Mouse (Mus musculus) cerebellum, postnatal 36 days (tissue): ENCODE data around the gene Chst10.

Experiments used
- DNase-seq, 2 experiments: peaks; one replicate each; pipeline ENCODE4 v3.0.0; 2021 to 2022; ENCODE audit warnings: mixed read lengths in 2 of 2

The Chst10 gene

DNA sequence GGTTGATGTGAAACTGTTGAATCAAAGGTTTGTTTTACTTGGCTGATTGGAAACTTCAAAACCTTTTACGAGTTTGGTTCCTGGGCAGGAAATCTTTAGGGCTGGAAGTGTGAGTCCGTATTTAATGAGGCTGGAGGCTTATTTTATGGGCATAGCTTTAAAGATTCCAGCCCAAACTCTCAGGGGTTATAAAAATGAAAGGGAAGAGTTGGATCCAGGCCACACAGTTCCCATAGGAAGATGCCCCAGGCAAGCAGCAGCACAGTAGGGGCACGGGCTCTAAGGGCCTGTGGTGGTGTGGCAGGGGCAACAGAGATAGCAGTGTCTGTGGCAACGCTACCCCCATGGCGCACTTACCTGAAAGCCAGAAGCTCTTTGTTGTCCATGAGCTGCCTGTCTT, 31.7 kb downstream of the Chst10 start:
- DNase-seq = no peak

DNA sequence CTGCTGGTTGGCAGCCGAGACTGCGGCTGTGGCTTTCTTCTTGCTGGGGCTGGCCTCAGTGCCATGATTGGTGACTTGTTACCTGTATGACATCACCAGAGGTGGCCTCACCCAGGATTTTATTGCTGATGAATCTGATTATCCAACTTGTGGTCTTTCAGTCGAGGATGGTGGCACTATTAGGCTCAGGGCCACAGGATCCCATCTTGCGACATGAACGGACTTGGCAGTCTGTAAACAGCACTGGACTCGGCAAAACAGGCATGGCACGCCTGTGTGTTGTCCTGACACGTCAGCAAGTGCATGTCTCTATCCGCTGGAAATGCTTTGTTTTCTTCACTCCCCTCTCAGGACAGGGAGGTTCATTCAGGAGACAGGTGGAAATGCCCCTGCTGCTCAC, 33.6 kb downstream of the Chst10 start:
- no peak for DNase-seq

DNA sequence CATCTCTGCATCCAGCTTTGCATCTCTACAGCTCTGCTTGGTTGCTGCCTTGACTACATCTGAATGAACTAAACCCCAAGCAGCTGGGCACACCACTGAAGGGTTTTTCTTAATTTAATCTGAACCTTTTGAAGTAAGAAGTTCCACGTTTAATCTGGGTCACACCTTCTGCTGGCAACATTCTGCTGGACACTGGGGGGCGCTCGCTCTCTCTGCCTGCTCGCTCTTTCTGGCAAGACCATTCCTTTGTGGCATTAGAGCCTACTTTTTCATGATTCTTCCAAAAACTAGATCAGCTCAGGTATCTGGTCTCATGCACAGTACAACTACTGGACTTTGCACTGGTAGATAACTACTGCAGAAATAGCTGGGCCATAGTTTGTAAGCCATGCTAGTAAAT, 35.7 kb downstream of the Chst10 start:
- DNase-seq = peak; percentile 71 to 72

DNA sequence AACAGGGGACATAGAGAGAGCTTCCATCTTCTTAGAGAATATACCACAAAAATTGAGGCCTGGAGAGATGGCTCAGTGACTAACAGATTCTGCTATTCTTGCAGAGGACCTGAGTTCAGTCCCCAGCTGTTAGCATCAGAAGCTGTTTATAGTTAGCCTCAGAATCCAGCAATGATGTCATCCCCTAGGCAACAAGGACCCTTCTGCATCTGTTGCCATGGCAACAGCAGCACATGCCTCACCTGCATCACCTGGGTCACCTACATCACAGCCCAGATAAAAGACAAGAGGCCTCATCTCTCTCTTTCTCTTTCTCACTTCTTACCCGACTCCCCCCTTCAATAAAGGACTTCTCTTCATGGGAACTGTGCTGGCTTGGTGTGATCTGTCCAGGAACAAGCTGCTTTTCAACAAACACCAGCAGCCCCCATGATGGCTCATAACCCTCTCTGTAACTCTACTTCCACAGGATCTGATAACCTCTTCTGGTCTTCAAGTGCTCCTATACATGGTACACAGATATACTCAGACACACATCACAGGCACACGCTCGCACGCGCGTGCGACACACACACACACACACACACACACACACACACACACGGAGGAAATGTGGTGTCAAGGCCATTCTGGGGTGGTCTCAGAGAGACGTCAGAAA, 37.0 kb downstream of the Chst10 start:
- DNase-seq = no peak

DNA sequence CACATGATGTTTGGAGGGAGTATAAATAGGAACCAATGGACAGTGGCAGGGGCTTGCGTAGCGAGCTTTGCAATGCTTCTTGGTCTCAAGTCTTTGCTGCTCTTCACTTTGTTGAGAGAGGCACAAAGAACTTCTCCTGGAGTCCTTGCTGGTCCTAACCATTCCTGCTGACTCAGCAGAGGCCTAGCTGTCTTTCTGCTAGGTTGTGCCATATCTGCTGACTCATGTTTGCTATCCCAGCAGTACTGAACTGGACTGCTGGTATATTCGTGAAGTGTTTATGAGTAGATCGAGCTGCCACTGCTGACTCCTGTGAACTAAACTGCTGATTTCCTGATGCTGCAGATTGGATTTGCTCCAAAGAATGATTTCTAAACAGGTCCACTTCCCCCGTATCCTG, 37.8 kb downstream of the Chst10 start:
- DNase-seq = no peak

DNA sequence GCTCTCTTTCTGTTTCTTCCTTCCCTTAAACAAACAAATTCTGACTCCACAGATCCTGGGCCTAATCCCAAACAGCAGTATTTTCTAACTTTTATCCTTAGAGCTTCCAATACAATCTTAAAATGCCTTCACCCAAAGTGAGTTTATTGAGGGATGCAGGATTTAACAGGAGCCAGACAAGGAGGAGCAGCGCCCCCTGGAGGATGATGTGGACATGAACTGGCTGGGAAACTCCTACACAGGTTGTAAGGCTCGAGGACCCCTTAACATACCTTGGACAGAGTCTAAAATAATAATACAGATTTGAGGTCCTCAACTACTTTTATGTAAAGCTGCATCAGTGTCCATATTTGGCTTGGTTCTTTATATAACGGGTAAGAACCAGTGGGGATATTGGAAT, 41.8 kb downstream of the Chst10 start:
- peak; percentile 81 to 82 for DNase-seq

DNA sequence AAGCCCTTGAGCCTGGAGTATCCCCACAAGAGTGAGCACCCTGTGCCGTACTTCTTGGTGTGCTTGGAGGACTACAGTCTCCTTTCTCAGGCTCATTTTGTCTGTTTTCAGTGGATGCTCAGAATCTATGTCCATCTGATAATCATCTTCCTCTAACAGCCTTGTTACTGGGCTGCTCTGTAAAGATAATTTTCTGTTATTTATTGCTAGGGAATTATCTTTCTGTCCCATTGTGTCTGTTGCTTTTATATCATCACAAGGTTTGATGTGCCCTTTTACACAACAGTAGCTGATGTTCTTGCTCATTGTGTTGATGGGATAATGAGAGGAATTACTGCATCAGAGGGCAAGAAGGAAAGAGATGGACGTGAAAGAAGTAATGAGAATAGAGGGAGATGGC, 45.7 kb downstream of the Chst10 start:
- DNase-seq = no peak

DNA sequence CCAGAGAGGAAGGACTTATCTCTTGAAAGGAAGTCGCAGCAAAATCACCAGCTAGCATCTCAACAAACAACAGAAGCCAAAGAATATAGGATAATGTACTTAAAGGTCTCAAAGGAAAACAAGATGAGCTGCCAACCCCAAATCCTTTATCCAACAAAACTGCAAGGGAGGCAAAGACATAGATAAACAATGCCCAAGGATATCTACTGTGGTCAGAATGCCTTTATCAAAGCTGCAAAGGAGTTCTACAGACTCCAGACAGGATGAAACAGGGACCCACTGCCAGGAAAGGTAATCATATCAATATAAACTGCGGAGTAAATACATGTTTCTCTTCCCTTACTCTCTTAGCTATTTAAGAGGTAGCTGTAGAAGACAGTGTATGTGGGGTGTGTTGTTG, 47.3 kb downstream of the Chst10 start:
- no peak for DNase-seq

DNA sequence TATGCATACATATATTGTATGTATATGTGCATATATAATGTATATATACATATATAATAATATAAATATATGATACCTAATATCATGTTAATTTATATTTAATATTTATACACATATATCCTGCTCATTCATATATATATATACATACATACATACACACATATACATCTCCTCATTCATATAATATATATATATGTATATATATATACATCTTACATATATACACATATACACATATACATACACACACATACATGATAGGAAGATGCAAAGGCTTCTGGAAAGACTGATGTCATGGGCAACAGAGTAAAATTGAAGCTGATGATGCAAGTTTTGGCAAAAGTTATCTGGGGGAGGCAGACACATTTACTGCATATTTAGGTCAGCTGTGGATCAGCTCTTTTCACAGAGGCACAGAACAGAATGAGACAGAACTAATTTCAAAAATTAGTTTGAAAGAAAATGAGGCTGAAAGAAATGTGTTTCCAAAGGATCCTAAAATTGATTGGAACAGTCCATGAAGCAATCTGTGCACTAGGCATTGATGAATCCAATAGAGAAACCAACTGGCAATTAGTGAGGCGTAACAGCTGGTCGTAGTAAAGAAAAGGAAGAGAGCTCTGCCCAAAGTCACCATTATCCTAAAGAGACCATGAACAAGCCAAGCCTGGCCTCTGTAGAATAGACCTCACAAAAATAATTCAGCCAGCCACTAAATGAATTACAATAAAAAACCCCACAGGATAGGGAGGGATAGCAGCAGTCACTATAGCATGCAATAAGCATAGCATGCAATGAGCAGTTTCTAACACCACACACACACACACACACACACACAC, 49.3 kb downstream of the Chst10 start:
- no peak for DNase-seq

DNA sequence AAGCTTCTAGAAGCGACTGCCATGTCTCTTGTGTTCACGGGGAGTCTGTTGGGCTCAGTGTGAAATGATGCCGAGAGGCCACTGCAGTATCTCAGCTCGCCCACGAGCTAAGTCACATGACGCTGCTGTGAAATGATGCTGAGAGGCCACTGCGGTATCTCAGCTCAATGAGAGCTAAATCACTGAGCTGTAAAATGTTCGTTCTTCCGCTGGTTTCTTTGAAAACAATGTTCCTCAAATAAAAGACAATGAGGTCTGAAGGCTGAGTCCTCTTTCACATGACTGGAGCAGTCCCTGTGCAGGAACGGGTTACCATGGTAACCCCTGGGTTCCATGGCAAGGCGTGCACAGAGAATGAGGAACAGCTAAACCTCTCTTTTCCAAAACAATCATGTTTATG, 50.0 kb downstream of the Chst10 start:
- peak; percentile 34 to 57 for DNase-seq

DNA sequence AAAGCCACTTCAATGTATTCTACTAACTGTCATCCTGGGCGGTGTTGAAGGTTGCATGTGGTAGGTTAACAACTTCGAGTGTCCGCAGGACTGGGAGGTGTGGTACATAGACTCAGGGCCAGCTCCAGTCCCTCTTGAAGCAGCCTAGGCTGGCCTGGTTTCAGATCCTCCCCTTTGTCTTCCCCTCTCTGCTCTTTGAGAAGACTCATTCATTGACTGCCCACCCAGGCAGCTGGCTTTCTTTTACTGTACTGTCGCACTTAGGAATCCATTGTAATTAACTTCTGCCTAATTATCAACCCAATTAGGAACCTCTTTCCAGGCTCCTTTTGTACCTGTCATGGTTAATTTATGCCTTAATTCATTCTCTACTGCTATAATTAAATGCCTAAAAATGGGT, 54.7 kb downstream of the Chst10 start:
- no peak for DNase-seq

DNA sequence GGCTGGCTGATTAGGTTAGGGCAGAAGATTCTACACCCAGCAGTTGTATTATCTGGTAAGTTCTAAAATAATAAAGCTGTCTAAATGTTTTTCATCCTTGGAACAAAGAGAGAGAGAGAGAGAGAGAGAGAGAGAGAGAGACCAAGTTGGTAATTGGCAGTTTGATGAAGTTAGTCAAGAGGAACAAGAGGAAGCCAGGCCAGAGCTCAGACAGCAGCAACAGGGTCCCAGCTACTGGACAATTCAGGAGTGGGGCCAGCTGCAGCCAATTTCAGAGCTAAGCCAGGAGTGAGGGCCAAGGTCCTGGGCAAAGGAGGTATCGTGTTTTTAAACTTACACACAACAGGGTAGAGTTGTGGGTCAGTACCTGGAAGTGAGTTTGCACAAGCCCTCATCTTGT, 55.1 kb downstream of the Chst10 start:
- DNase-seq = no peak

DNA sequence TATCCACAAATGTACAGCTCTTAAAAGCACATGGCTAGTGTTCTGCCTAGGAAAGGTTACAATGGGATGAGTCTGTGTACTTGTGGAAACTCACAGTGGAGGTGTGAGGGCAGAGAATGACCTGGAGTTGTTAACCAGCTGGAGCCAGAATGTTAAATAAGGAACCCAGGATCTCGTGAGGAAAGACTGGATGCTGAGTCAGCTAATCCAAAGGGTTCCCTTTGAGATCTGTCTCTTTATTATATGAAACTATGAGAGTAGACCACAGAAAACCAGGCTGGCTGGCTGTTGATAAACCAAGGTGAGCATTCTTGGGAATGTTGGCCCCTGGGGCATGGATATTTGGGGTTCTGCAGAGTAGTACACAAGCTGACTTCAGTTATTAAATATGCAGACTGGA, 58.0 kb downstream of the Chst10 start:
- DNase-seq = no peak

DNA sequence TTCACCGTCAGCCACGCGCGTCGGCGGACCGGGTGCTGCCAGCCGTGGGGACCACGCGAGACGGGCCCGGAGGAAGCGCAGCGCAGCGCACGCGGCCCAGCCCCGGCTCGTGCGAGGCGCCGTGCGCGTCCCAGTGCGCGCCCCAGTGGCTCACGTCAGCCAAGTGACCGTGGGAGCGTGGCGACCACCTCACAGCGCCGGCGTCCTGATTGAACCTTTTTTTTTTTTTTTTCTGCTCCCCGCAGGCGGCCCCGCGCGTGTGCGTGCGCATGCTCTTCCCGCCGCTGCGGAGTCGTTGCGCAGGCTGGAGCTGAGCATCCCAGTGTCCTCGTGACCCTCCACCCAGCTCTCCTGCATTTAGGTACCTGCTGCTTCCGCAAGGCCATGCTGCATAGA, 61.5 kb downstream of the Chst10 start, which contains the start of gene Lonrf2:
TSS of gene Lonrf2 (minus strand) at position 235 of the 396 bp plus-strand sequence.
- peak; percentile 77 to 80 for DNase-seq

DNA sequence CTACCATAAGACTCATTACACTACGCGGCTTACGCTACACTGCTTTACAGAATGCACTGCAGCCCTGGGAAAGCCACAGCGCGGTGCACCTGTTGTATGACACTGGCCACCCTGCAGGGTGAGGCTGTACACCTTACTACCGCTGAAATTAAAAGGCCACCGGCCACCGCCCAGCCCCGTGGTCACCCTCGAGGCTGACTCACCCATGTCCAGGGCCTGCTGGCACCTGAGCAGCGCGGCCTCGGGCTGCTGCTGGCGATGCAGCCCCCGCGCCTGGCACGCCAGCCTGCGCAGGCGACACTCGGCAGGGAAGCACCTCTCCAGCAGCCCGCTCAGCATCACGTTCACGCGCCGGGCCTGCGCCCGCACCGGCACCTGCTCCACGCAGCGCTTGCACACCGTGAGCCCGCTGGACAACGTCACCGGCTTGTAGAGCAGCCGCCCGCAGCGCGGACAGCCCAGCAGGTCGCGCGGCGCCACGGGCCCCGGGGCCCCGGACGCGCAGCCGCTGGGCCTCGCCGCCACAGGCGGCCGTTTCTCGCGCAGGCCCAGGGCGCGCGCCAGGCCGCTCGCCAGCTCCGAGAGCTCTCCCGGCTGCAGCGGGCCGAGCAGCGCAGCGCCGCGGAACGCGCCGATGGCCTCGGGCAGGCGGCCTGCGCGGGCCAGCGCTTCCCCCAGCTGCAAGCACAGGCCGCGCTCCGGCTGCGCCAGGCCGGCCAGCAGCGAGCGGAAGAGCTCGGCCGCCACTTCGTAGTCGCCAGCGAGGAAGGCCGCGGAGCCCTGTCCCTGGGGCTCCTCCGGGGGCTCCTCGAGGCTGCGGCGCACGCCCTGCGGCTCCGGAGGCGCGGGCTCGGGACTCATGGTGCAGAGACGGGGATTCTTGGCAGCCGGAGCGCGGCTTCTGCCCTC, 62.1 kb downstream of the Chst10 start:
- DNase-seq = peak; percentile 64 to 74

DNA sequence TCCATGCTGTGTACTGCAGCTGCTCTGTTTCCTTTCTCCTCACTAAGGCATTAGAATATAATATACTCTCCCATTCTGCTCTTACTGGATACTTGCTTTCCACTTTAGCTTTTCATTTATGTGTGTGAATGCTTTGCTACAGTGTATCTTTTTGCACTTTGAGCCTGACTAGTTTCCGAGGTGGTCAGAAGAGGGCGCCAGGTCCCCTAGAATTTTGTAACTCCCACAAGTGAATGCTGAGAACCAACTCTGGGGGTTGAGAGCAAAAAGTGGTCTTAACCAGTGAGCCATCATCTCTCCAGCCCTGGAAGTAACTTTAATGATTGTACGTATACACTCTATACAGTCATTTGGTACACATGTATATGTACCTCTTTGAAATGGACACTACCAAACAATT, 63.1 kb downstream of the Chst10 start:
- DNase-seq = peak; percentile 60

DNA sequence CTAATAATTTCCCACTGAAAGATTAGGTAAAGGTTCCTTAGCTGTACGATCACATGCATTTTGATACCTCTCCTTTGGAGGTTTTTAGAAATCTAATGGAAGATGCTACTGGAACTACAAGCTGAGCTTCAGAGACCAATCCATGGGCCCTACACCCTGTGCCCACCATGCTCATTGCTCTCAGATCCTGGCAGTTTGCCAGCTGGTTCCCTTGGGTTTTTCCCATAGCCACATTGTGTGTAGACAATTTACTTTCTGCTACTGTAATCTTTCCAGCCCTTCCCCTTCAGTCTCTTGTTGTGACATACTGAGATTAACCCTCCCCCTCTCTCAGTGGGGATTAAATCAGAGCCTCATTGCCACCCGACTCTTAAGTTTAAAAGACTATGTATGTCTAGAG, 73.0 kb downstream of the Chst10 start:
- no peak for DNase-seq

DNA sequence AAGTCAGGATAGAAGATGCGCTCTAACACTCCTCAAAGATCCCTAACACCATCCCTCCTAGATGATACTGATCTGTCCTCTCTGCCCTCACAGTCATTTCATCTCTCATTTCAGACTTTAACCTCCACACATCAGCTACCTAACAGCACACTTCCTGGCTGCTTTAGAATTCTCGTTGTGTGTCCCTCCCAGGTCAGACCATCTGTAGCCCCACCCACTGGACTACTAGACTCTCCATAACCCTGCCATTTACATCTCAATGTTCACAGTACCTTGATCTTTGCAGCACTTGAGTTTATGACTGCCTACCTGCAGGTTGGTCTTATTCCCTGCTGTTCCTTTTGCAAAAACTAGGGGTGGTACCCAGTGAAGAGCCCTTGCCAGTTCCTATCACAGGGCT, 74.1 kb downstream of the Chst10 start:
- DNase-seq = no peak

DNA sequence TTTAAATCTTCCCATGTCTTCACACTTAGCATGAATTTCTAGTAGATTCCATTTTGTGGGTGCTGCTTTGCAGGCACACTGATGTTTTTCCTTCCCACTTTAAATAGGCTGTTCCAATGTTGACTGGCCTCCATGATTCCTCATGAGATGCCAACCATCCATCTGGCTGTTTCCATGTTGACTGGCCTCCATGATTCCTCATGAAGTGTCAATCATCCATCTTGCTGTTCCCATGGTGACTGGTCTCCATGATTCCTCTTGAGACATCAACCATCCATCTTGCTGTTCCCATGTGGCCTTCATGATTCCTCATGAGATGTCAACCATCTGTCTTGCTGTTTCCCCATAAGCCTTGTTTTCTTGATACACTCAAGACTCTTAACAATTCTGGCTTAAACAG, 78.3 kb downstream of the Chst10 start:
- no peak for DNase-seq

DNA sequence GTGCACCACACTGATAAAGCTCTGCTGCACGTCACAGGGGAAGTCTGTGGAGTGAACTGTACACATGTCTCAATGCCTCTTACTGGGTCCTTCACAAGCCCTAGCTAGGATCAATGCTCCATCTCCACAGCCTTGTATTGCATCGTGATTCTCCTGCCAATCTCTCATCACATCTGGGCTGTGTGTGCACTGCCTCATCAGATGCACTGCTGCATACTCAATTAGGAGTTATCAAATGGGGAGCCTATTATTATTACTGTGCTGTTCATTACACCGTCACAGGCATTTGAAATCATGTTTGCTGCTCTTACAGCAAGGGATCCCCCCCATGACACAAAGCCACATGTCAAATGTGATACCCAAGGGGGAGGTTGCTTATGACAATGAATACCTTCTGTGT, 80.3 kb downstream of the Chst10 start:
- no peak for DNase-seq

DNA sequence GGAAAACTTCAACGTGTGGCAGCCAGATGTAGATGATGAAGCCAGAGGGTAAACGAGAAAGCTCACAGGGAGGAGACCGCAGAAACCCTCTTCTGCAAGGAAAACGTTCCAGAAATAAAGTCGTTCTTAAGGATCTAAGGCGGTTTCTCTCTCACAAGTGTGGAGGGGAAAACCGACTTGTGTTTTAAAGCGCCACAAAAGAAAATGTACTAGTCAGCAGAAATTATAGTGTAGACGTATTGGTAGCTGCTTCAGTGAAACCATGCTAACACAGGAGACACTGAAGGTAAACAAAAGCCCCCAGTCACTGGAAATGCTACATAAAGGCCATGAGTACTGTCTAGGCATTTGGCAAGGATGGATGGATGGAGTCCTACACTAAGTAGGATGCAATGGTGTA, 80.7 kb downstream of the Chst10 start:
- DNase-seq = no peak

DNA sequence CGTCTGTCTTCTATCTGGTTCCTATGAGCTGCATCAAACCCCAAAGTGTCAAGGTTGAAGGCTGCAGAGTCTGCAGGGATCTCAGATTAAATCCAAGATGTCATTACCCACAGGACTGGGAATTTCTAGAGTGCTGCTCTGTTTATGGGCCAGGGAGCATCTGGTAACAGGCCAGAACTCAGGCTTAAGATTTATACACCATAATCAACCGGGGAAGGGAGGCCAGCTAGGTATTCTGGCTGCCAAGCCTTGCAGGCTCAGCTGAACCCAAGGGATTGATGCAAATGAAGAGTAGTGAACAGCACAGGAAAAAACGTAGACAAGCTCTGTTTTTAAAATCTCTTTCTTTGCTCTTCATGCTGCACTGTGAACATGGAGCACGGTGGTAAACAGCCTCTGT, 81.7 kb downstream of the Chst10 start:
- peak; percentile 24 to 35 for DNase-seq
